Mouse (Mus musculus): ENCODE data around the gene Vmn1r80. TPM values are rescaled to one million over a fixed set of nuclear protein-coding genes. Genes with fewer than 3 reads are reported as not detected.

Gene Vmn1r80
- polyA plus RNA-seq (2017; shearing (Covaris generic)) = not detected

DNA sequence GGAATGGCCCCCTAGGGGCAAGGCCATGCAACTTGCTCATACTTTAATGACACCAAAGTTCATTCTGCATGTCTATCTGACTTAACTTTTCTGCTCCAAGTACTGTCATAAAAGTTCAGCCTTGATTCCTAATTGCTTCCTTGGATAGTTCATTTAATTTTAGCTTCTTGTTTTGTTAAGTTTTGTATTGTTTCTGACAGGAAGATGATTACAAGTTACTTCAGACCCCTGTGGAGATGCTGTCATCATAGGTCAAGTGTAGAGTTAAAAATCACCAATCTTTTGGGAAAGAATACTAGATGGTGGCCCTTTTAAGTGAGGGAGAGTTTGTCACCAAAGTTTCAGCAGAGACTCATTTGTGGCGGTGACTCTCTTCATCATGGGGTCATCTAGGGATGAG lies at the start of gene Vmn1r80:
Gene Vmn1r80 (plus strand): TSS at position 301 of the 400 bp plus-strand sequence.

DNA sequence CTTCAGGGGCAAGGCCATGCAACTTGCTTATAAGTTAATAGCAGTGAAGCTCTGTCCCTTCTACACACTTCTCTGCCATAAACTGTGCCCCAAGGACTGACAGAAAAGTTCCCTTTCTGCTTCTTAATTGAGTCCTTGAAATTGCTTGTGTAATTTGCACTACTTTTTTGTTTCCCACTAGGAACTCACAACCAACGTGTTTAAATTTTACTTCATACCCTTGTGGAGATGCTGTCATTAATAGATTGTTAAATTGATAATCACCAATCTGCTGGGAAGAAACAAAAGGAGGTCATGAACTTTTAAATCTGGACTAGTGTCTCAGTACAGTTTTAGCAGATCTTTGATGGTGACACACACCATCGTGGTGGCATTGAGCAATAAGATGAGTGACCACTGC lies 39.1 kb upstream of the Vmn1r80 start, which contains the start of gene Vmn1r78:
Gene Vmn1r78 (plus strand): TSS at position 301 of the 400 bp plus-strand sequence.

DNA sequence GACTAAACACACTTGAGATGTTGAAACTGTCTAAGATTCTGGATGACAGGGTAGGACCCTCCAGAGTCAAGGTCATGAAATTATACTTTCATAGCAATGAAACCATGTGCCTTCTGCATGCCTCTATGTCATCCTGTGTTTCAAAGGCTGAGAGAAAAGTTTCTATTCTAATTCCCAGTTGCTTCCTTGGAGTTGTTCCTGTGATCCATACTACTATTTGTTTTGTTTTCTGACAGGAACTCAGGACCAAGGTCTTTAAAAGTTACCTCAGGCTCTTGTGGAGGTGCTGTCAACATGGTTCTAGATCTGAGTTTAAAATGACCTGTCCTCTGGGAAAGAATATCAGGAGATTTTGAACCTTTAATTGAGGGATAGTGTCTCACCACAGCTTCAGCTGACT lies 18.1 kb upstream of the Vmn1r80 start, which contains the start of gene Vmn1r79:
Gene Vmn1r79 (plus strand): TSS at position 301 of the 400 bp plus-strand sequence.

Other genes starting within 250 kb of the Vmn1r80 start
- gene Vmn1r77, start 152.5 kb upstream of the Vmn1r80 start, polyA plus RNA-seq (2017; shearing (Covaris generic)) = 0.21 TPM
- gene Vmn1r78, start 39.0 kb upstream of the Vmn1r80 start, polyA plus RNA-seq (2017; shearing (Covaris generic)) = not detected
- gene Vmn1r79, start 18.0 kb upstream of the Vmn1r80 start, polyA plus RNA-seq (2017; shearing (Covaris generic)) = not detected
- gene Vmn1r81, start 79.0 kb downstream of the Vmn1r80 start, polyA plus RNA-seq (2017; shearing (Covaris generic)) = not detected
- not detected for gene Vmn1r82, start 111.1 kb downstream of the Vmn1r80 start, polyA plus RNA-seq (2017; shearing (Covaris generic))
- not detected for gene Vmn1r83, start 140.2 kb downstream of the Vmn1r80 start, polyA plus RNA-seq (2017; shearing (Covaris generic))
- not detected for gene Vmn1r84, start 180.0 kb downstream of the Vmn1r80 start, polyA plus RNA-seq (2017; shearing (Covaris generic))
- 3.1 TPM for gene Zfp551, start 233.5 kb downstream of the Vmn1r80 start, polyA plus RNA-seq (2017; shearing (Covaris generic))

Measured in activated CD4-positive, CD25-positive, alpha-beta regulatory T cell, adult 9 weeks (primary cell).